Mouse (Mus musculus) liver, adult 2 months (tissue): ENCODE measurements around the gene Mras. TPM values are rescaled to one million over a fixed set of nuclear protein-coding genes. Genes with fewer than 3 reads are reported as not detected.
A peak's percentile ranks its signal among the peaks of the same experiment; 100 is the strongest.

Source experiments
- DNase-seq: peaks from one replicate; pipeline ENCODE4 v3.0.0-alpha.2; 2011; ENCODE audit warnings: low read depth, low spot score; ENCODE audit errors: extremely low read depth
- H3K27ac ChIP-seq: fragments of 200-500 bp; replicated peaks from 2 replicates; pipeline ENCODE4 v1.5.1; 2012; ENCODE audit warnings: low read depth, mild to moderate bottlenecking, control low read depth, inconsistent platforms, low read length; ENCODE audit not compliant: insufficient read depth
- H3K27me3 ChIP-seq: fragments of 200-500 bp; 2 replicates; pipeline ENCODE4 v1.6.1; 2012; ENCODE audit warnings: mild to moderate bottlenecking, moderate library complexity, low read length, inconsistent platforms; ENCODE audit not compliant: control insufficient read depth, insufficient read depth
- H3K36me3 ChIP-seq: fragments of 200-500 bp; 2 replicates; pipeline ENCODE4 v1.6.1; 2012; ENCODE audit warnings: low read length, inconsistent platforms; ENCODE audit not compliant: control insufficient read depth, insufficient read depth
- H3K4me1 ChIP-seq: fragments of 200-500 bp; 2 replicates; pipeline ENCODE4 v1.6.1; 2011; ENCODE audit warnings: low read length; ENCODE audit not compliant: control insufficient read depth, insufficient read depth
- H3K4me3 ChIP-seq: fragments of 200-500 bp; 2 replicates; pipeline ENCODE4 v1.5.1; 2011; ENCODE audit warnings: low read depth, mild to moderate bottlenecking, control low read depth, low read length, moderate library complexity; ENCODE audit not compliant: insufficient read depth
- H3K79me2 ChIP-seq: fragments of 200-500 bp; 2 replicates; pipeline ENCODE4 v1.6.1; 2012; ENCODE audit warnings: inconsistent platforms, mild to moderate bottlenecking, low read length, moderate library complexity; ENCODE audit not compliant: control insufficient read depth, insufficient read depth
- H3K9ac ChIP-seq: fragments of 200-500 bp; 2 replicates; pipeline ENCODE4 v1.6.1; 2012; ENCODE audit warnings: low read depth, mild to moderate bottlenecking, control low read depth, inconsistent platforms, low read length
- CTCF ChIP-seq: fragments of 200-500 bp; IDR thresholded peaks from 2 replicates; pipeline ENCODE4 v1.5.1; 2011; ENCODE audit warnings: low read depth, low read length, control low read depth
- POLR2A ChIP-seq: fragments of 200-500 bp; IDR thresholded peaks from 2 replicates; pipeline ENCODE4 v1.6.1; 2011; ENCODE audit warnings: low read length, control low read depth; ENCODE audit not compliant: insufficient read depth; ENCODE audit errors: extremely low read depth
- WGBS: fragments of 180-500 bp; shearing (Covaris S2); methylation state at CpG from one replicate; pipeline ENCODE4 v1.1.7; 2018; 5-methylcytosine and 5-hydroxymethylcytosine counted together
- polyA plus RNA-seq: library from polyadenylated mRNA; depleted of rRNA; stranded (reverse); fragments of >200 nt; gene quantifications from 2 replicates; pipeline ENCODE4 v1.2.3, GENCODE M21; 2012
- total RNA-seq: library from RNA; depleted of rRNA; stranded (reverse); fragments of >200 nt; gene quantifications from 2 replicates; pipeline ENCODE4 v1.2.3, GENCODE M21; 2014

Gene Mras
- total and polyA plus RNA-seq, 2 experiments: 2.9 to 4.1 TPM

DNA sequence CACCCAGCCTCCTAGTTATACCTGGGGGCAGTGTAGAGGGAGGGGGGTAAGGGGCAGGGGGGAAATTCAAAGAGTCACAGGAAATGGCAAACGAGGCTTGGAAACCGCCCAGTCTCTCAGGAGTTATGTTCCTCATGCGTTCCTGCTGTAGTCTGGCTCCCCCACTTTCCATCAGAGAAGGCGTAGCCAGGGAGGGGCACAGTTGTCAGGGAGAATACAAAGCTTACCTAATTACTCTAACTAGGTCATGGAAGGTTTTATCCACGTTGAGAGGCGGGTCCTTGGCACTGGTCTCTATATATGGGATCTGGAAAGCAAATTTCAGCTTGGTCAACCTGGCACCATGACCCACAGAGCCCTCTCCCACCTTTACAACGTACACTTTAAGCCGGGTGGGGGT, 47.7 kb downstream of the Mras start:
- 65% methylated on average over 8 of the region's 8 CpGs for WGBS
- DNase-seq: no peak
- Histone ChIP-seq H3K27me3 (no peaks in the 10 kb centered on the region), H3K36me3 (no peaks in the 10 kb centered on the region), H3K4me3 (no peak overlapping the region), H3K27ac (no peak overlapping the region), H3K4me1 (no peaks in the 10 kb centered on the region), H3K9ac (no peak overlapping the region), H3K79me2 (no peaks in the 10 kb centered on the region)
- TF ChIP-seq POLR2A (no peak), CTCF (no peak)

DNA sequence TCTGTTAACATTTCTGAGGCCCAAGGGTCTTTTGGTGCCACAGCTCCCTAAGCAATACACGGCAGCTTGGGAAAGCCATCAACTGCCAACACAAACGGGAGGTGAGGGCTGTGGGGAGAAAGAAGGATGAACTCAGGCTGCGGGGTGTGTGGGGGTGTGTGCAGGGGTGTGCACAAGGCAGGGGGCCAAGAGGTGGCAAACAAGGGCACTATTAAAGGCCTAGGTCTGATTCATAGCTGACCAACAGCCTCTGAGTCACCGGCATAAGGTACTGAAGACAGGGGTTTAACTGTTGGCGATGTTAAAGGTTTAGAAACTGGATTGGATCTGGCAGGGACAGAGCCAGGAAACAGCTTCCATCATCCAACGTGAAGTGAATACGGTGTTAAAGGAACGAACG, 48.3 kb downstream of the Mras start:
- WGBS: 78% methylated on average over 9 of the region's 9 CpGs
- Histone ChIP-seq H3K4me3 (no peak overlapping the region), H3K79me2 (no peaks in the 10 kb centered on the region), H3K36me3 (no peaks in the 10 kb centered on the region), H3K4me1 (no peaks in the 10 kb centered on the region), H3K9ac (no peak overlapping the region), H3K27ac (no peak overlapping the region), H3K27me3 (no peaks in the 10 kb centered on the region)
- no peak for TF ChIP-seq POLR2A
- no peak for TF ChIP-seq CTCF
- no peak for DNase-seq

DNA sequence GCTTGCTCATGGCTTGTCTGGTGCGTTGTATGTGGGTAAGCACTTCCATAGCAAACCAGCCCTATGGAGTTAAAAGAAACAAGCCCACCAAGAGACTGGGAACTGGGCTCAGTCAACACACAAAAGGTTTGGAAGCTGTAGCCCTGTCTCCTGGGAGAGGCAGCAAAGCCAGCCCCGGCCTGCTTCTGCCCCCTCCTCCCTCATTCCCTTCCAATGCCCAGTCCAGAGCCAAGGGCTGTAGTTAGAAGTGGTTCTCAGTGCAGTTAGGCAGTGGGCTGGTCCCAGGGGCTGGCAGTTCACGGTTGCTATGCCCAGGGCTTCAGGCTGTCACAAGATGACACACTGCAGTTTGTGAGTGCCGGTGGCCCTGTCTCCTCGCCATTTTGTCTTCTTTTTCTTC, 49.1 kb downstream of the Mras start:
- Histone ChIP-seq H3K79me2 (no peaks in the 10 kb centered on the region), H3K36me3 (no peaks in the 10 kb centered on the region), H3K9ac (no peak overlapping the region), H3K27ac (no peak overlapping the region), H3K27me3 (no peaks in the 10 kb centered on the region), H3K4me3 (no peak overlapping the region), H3K4me1 (no peaks in the 10 kb centered on the region)
- TF ChIP-seq CTCF (no peak), POLR2A (no peak)
- DNase-seq: no peak
- 90% methylated on average over 5 of the region's 5 CpGs for WGBS

DNA sequence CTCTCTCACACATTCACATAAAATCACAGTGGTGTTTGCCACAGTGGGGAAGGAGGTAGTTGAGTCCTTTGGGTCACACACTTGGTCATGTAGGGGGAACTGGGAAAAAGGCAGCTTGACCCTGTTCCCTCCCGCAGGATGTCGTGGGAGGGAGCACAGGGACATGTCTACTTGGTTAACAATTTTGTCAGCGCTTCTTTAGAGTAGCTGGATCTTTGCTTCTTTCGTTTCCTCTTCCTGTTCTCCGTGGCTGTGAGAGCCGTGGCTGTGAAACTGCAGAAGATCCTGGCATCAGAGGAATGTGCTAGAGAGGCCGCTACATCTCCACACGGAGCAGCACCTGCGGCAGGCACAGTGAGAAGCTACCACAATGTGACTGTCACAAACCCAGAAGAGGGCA, 54.6 kb downstream of the Mras start:
- DNase-seq: peak; percentile 18
- TF ChIP-seq POLR2A (no peak), CTCF (no peak)
- H3K27ac ChIP-seq: no peak overlapping the region
- WGBS: 67% methylated on average over 9 of the region's 9 CpGs
- no peak overlapping the region for H3K9ac ChIP-seq
- no peak overlapping the region for H3K4me3 ChIP-seq
- H3K4me1 ChIP-seq: no peaks in the 10 kb centered on the region
- no peaks in the 10 kb centered on the region for H3K79me2 ChIP-seq
- no peaks in the 10 kb centered on the region for H3K27me3 ChIP-seq
- no peaks in the 10 kb centered on the region for H3K36me3 ChIP-seq

DNA sequence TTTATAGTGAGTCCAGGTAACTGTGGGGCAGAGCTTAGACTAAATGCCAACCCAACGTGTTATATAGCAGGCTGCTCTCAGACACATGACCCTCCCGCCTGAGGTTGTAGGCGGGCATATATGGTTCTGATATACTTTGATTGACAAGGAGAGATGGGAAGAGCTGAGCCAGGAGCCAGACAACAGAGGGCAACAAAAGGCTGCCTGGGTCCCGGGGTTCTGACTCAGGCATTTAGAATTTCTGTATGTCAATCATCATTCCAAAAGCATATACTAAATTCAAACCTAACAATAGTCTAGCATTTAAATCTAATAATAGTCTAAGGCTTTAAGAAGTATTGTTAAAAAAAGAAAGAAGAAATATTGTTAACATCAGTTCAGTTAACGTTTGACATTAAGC, 58.0 kb downstream of the Mras start:
- Histone ChIP-seq H3K36me3 (no peaks in the 10 kb centered on the region), H3K9ac (no peak overlapping the region), H3K27ac (no peak overlapping the region), H3K27me3 (no peaks in the 10 kb centered on the region), H3K79me2 (no peaks in the 10 kb centered on the region), H3K4me3 (no peak overlapping the region), H3K4me1 (peaks cover 1% of the 10 kb centered on the region; the same call in 1 of the 2 replicates)
- no peak for DNase-seq
- TF ChIP-seq CTCF: no peak
- no peak for TF ChIP-seq POLR2A
- WGBS: 76% methylated on average over 5 of the region's 5 CpGs

DNA sequence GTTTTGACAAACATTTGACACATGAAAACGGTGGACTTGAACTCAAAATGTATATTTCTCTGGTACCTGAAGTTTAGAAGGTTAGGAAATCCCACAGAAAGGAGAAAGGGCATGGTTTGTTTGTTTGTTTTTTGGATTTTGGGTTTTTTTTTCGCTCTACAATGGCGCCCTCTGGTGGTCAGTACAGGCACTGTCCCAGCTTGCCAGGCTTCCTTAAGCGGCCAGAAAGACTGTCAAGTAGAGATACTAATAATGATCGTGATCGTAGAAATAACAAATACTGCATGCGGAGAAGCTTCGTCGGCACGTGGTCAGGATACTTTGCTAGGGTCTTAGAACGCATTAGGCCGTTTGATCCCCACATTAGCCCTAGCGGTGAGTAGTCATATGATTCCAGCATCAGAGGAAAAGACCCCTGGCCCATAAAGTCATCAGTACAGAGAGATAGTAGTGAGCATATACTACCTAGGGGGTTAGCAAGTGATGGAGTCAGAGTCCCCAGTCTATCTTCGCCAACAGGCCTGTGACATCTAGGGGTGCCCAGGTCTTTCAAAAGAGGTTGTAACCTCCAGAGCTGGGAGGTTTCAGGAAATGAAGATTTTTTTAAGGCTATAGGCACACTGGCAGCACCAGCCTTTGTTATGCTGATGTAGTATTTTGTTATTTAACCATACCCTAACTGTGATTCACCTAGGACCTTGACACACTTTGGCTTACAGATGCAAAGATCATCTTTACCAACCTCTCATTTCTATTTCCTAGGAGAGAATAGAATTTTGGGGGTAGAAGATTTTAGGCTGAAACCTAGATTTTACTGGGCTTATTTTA, 60.4 kb downstream of the Mras start:
- DNase-seq: peak; percentile 49
- Histone ChIP-seq H3K79me2 (no peaks in the 10 kb centered on the region), H3K9ac (no peak overlapping the region), H3K27me3 (no peaks in the 10 kb centered on the region), H3K36me3 (no peaks in the 10 kb centered on the region), H3K27ac (no peak overlapping the region), H3K4me1 (peaks cover 1% of the 10 kb centered on the region; the same call in 1 of the 2 replicates), H3K4me3 (no peak overlapping the region)
- WGBS: 6% methylated on average over 14 of the region's 14 CpGs
- TF ChIP-seq CTCF (peak; percentile 90), POLR2A (no peak)
